Mouse (Mus musculus): Measurements from ENCODE around the gene Cct4.

DNA sequence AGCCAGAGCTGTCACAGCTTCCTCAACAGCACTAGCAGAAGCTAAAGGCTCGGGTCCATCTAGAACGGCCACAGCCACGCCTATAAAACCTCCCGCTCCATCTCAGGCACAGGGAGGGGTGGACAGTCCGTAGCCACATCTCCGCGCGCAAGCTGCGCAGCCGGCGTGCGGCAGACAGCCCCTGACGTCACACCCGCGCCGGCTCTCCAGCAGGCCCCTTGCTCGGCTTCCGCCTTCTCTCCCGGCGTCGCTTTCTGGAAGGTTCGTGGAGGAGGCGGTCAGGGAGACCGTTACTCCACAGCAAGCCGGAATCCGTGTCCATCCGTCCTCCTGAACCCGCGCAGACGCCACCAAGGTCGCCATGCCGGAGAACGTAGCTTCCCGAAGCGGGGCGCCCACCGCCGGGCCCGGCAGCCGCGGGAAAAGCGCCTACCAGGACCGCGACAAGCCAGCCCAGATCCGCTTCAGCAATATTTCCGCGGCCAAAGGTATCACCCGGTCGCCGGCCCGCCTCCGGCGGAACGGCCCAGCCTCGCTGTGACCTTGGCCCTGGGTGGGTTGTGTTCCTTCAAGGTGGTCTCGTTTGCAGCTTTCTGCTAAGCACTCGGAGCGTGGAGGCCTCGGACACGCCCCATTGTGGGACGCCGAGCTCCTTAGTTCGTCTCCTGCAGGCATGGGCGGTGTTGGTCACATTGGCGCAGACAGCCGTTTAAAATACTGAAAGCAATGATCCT is at the start of gene Cct4:
- TF ChIP-seq CTCF (conservative IDR thresholded peaks at IDR 0.05; ENCODE audit: insufficient read depth, insufficient read length, low read depth, low read length) (no peak), POLR2A (IDR thresholded peaks at IDR 0.05; ENCODE audit: low read depth, low read length) (peak; percentile 37)

Measured in kidney, adult 2 months (tissue).